Mouse (Mus musculus) hindbrain, embryonic 11.5 days (tissue): Measurements from ENCODE around the gene Ccl4. TPM values are rescaled to one million over a fixed set of nuclear protein-coding genes. Genes with fewer than 3 reads are reported as not detected.

Experiments used
- ATAC-seq: fragments of 200-750 bp; cut with Nextera tagmentation; 2 replicates; pipeline ENCODE4 v1.8.0; 2017; ENCODE audit warnings: mild to moderate bottlenecking, moderate TSS enrichment, moderate library complexity; ENCODE audit not compliant: low FRiP score
- DNase-seq: peaks from one replicate; pipeline ENCODE4 v3.0.0-alpha.2; 2015; ENCODE audit warnings: low spot score
- H3K27ac ChIP-seq: fragments of 300-500 bp; sonication (generic); 2 replicates; pipeline ENCODE4 v1.5.1; 2014; ENCODE audit warnings: mild to moderate bottlenecking, low read depth, low read length
- H3K27me3 ChIP-seq: fragments of 300-500 bp; sonication (generic); 2 replicates; pipeline ENCODE4 v1.6.1; 2014; ENCODE audit warnings: mild to moderate bottlenecking, low read length, moderate library complexity, mixed read lengths; ENCODE audit not compliant: control insufficient read depth, insufficient read depth
- H3K36me3 ChIP-seq: fragments of 300-500 bp; sonication (generic); 2 replicates; pipeline ENCODE4 v1.6.1; 2014; ENCODE audit warnings: mild to moderate bottlenecking, low read length, moderate library complexity, mixed read lengths; ENCODE audit not compliant: control insufficient read depth, insufficient read depth
- H3K4me1 ChIP-seq: fragments of 300-500 bp; sonication (generic); replicated peaks from 2 replicates; pipeline ENCODE4 v1.6.1; 2014; ENCODE audit warnings: low read length, mixed read lengths; ENCODE audit not compliant: control insufficient read depth, insufficient read depth
- H3K4me2 ChIP-seq: fragments of 300-500 bp; sonication (generic); replicated peaks from 2 replicates; pipeline ENCODE4 v1.6.1; 2014; ENCODE audit warnings: mild to moderate bottlenecking, low read depth, low read length
- H3K4me3 ChIP-seq: fragments of 300-500 bp; sonication (generic); 2 replicates; pipeline ENCODE4 v1.5.1; 2014; ENCODE audit warnings: low read depth, low read length
- H3K9ac ChIP-seq: fragments of 300-500 bp; sonication (generic); 2 replicates; pipeline ENCODE4 v1.6.1; 2014; ENCODE audit warnings: low read depth, low read length
- H3K9me3 ChIP-seq: fragments of 300-500 bp; sonication (generic); 2 replicates; pipeline ENCODE4 v1.6.1; 2016; ENCODE audit warnings: low read length; ENCODE audit not compliant: control insufficient read depth
- WGBS: fragments of 180-500 bp; shearing (Covaris S2); extraction: QIAGEN DNeasy Blood & Tissue Kit; methylation state at CpG from one replicate; pipeline ENCODE4 v1.1.7; 2014; 5-methylcytosine and 5-hydroxymethylcytosine counted together
- polyA plus RNA-seq: library from polyadenylated mRNA; unstranded; fragments of >200 nt; fragmentation: Nextera tagmentation; extraction: Ambion mirVana; gene quantifications from 2 replicates; pipeline ENCODE4 v1.2.1, GENCODE M21; 2014

The Ccl4 gene
- polyA plus RNA-seq, 1 experiment from 2014 or later: 0.28 TPM

DNA sequence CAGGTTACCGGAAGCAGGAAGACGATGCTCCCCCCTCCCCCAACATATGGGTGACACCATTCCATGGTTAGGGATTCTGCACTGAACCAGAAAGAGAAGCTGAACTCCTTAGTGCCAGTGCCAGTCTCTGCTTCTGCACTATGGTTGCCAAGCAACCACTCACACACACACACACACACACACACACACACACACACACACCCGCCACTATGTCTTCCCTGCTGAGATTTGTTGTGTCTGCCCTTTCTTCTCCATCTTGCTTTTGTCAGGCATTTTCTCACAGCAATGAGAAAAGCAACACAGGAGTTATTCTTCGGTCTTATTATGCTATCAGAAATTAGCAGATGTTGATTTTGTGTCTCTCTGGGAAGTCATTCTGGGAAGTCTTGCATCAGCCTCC, 28.0 kb upstream of the Ccl4 start:
- no peaks in the 10 kb centered on the region for H3K9me3 ChIP-seq
- DNase-seq: peak; percentile 27
- H3K4me1 ChIP-seq: no peaks in the 10 kb centered on the region
- H3K4me2 ChIP-seq: no peak overlapping the region
- 40% methylated on average over 4 of the region's 4 CpGs for WGBS
- H3K36me3 ChIP-seq: no peaks in the 10 kb centered on the region
- H3K4me3 ChIP-seq: no peak overlapping the region
- H3K9ac ChIP-seq: no peak overlapping the region
- H3K27ac ChIP-seq: no peak overlapping the region
- H3K27me3 ChIP-seq: no peaks in the 10 kb centered on the region
- ATAC-seq: no peak

DNA sequence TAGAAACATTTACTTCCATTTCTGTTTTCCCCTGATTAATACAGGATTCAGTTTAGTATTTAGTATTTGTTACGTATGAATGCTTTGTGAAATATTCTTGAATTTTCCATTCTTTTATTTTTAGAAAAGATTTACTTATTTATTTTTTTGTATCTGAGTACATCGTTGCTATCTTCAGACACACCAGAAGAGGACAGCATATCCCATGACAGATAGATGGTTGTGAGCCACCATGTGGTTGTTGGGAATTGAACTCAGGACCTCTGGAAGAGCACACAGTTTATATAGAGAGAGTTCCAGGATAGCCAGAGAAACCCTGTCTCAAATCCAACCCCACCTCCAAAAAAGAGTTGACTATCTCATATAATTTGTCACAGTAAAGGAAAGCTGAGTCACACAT, 27.5 kb upstream of the Ccl4 start:
- no peaks in the 10 kb centered on the region for H3K4me1 ChIP-seq
- H3K36me3 ChIP-seq: no peaks in the 10 kb centered on the region
- H3K9me3 ChIP-seq: no peaks in the 10 kb centered on the region
- H3K27ac ChIP-seq: no peak overlapping the region
- DNase-seq (no peak), ATAC-seq (no peak)
- WGBS: 91% methylated on average over 2 of the region's 2 CpGs
- H3K4me2 ChIP-seq: no peak overlapping the region
- no peaks in the 10 kb centered on the region for H3K27me3 ChIP-seq
- H3K9ac ChIP-seq: no peak overlapping the region
- H3K4me3 ChIP-seq: no peak overlapping the region

DNA sequence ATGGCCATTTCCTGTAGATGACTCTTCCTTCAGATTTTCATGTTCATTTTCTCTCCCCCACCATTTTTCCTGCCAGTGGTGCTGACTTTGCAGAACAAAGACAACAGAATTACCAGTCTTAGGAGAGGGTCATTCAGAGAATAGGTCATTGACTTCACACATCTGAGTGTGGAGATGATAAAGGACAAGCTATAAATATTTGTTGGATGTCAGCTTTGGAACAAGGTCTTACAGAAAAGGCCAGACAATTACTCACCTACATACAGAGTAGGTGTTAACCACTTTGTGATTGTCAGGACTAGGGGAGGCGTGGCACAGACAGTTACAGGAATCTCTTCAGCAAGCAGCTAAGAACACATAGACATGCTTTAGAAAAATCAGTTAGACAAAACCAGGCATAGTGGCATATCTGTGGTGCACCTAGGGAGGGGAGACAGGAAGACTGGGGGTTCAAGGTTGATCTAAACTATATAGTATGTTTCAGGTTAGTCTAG, 25.6 kb upstream of the Ccl4 start:
- no peak overlapping the region for H3K9ac ChIP-seq
- H3K4me1 ChIP-seq: no peaks in the 10 kb centered on the region
- H3K27me3 ChIP-seq: no peaks in the 10 kb centered on the region
- H3K36me3 ChIP-seq: no peaks in the 10 kb centered on the region
- WGBS: 97% methylated on average over 1 of the region's 1 CpGs
- H3K4me2 ChIP-seq: no peak overlapping the region
- DNase-seq (no peak), ATAC-seq (no peak)
- H3K9me3 ChIP-seq: no peaks in the 10 kb centered on the region
- no peak overlapping the region for H3K4me3 ChIP-seq
- H3K27ac ChIP-seq: no peak overlapping the region

DNA sequence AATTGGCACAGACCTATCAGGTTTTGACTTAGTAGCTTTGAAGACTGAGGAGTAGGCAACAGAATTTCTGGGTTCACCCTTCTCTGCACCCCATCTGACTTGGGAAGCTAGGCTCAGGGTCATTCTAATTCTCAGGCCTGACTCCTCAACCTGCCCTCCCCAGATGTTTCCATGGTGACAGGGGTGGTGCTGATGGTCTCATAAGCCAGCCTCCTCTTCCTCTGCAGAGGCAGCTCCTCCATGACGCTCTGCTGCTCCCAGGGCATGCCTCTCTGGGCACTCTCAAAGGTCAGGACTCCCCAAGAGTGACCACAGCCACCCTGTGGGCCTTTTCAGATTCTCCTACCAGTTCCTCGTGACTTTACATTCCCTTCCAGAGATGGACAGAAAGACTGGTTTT, 23.4 kb upstream of the Ccl4 start:
- no peaks in the 10 kb centered on the region for H3K9me3 ChIP-seq
- H3K4me1 ChIP-seq: no peaks in the 10 kb centered on the region
- H3K27ac ChIP-seq: no peak overlapping the region
- ATAC-seq (no peak), DNase-seq (no peak)
- H3K9ac ChIP-seq: no peak overlapping the region
- no peaks in the 10 kb centered on the region for H3K27me3 ChIP-seq
- H3K4me2 ChIP-seq: no peak overlapping the region
- no peaks in the 10 kb centered on the region for H3K36me3 ChIP-seq
- WGBS: 47% methylated on average over 2 of the region's 2 CpGs
- H3K4me3 ChIP-seq: no peak overlapping the region

DNA sequence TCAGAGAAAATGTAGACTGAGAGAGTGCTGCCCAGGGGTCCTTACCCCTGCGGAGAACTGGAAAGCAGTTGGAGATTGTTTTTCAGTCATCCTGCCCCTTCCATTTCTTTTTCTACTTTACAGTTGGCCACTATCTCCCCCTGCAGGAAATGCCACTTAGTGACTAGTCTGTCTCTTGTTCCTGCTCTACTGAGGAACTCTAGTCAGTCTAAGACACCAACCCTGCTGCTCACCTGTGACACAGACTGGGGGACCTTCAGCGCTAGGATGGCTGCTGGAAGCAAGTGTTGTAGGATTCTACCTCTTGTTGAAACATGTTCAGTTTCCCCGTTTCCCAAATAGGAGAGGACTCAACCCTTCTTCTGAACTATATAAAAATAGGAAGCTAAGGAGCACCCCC, 22.9 kb upstream of the Ccl4 start:
- H3K4me2 ChIP-seq: no peak overlapping the region
- H3K27me3 ChIP-seq: no peaks in the 10 kb centered on the region
- no peaks in the 10 kb centered on the region for H3K4me1 ChIP-seq
- no peak overlapping the region for H3K9ac ChIP-seq
- H3K4me3 ChIP-seq: no peak overlapping the region
- 68% methylated on average over 3 of the region's 3 CpGs for WGBS
- no peak for DNase-seq
- H3K9me3 ChIP-seq: no peaks in the 10 kb centered on the region
- no peak for ATAC-seq
- no peak overlapping the region for H3K27ac ChIP-seq
- H3K36me3 ChIP-seq: no peaks in the 10 kb centered on the region

DNA sequence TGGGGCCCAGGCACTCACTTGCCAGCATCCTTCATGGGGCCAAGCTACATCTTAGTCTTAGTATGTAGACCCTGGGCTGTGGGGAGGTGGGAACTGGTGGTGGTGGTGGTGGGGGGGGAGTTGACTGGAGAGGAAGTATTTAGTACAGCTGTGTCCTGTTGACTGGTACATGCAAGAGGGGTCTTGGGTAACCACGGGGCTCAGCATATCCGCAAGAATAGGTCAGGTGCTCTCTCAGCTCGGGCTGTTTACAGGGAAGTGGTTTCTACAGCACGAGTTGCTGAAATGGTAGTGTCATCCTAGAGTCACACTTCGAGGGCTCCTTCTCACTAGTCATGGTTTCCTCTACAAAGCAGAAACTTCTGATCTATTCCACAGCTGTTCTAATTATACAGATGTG, 22.2 kb upstream of the Ccl4 start:
- WGBS: 82% methylated on average over 5 of the region's 5 CpGs
- ATAC-seq (no peak), DNase-seq (no peak)
- H3K36me3 ChIP-seq: no peaks in the 10 kb centered on the region
- no peaks in the 10 kb centered on the region for H3K4me1 ChIP-seq
- H3K27ac ChIP-seq: no peak overlapping the region
- H3K27me3 ChIP-seq: no peaks in the 10 kb centered on the region
- no peak overlapping the region for H3K9ac ChIP-seq
- H3K4me3 ChIP-seq: no peak overlapping the region
- H3K4me2 ChIP-seq: no peak overlapping the region
- no peaks in the 10 kb centered on the region for H3K9me3 ChIP-seq

DNA sequence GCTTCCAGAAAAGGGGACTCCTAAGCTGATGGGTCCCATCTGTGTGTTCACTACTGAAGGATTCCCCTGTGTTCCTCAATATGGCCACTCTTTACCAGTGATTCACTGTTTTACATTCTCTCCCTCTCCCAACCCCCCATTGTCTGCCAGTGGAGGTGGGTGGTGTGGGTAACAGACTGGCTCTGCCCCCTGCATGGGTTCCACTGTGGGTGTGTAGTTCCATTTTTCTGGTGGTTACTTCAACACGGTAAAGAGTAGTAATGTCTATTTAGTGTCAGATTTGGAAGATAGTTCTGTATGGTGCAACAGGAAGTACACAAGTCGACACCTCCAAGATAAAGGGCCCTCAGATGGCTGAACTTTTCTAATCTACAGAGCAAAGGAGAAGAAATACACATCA, 21.2 kb upstream of the Ccl4 start:
- H3K9me3 ChIP-seq: no peaks in the 10 kb centered on the region
- H3K27me3 ChIP-seq: no peaks in the 10 kb centered on the region
- no peak for ATAC-seq
- H3K4me3 ChIP-seq: no peak overlapping the region
- no peak for DNase-seq
- no peak overlapping the region for H3K27ac ChIP-seq
- H3K9ac ChIP-seq: no peak overlapping the region
- H3K36me3 ChIP-seq: no peaks in the 10 kb centered on the region
- no peak overlapping the region for H3K4me2 ChIP-seq
- no peaks in the 10 kb centered on the region for H3K4me1 ChIP-seq
- 88% methylated on average over 2 of the region's 2 CpGs for WGBS

DNA sequence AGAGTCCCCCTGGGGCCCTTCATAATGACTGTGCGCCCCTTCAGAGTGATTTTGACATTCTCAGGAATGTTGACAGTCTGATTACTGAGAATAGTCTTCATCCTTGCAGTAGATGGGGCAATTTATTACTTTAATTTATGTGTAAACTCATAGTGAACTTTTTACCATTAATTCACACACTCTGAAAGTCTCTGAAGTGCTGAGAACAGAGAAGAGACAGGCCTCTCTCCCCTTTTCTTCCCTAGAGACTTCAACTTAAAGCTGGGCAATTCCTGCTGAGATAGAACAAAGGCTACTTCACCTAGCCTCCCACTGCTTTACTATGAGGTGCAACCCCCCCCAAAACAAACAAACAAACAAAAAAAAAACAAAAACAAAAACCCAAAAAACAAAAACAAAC, 16.9 kb upstream of the Ccl4 start, which contains the start of gene Rpl9-ps1:
Gene Rpl9-ps1 (minus strand): TSS at position 101 of the 400 bp plus-strand sequence.
- Histone ChIP-seq H3K9ac (no peak within 1 kb of the TSS), H3K4me3 (no peak within 1 kb of the TSS), H3K4me2 (no peak within 1 kb of the TSS), H3K27ac (no peak within 1 kb of the TSS), H3K27me3 (no peaks in the 10 kb centered on the region), H3K9me3 (no peaks in the 10 kb centered on the region), H3K36me3 (no peaks in the 10 kb centered on the region), H3K4me1 (no peaks in the 10 kb centered on the region)
- WGBS: 95% methylated on average over 1 of the region's 1 CpGs
- DNase-seq (no peak), ATAC-seq (no peak)

DNA sequence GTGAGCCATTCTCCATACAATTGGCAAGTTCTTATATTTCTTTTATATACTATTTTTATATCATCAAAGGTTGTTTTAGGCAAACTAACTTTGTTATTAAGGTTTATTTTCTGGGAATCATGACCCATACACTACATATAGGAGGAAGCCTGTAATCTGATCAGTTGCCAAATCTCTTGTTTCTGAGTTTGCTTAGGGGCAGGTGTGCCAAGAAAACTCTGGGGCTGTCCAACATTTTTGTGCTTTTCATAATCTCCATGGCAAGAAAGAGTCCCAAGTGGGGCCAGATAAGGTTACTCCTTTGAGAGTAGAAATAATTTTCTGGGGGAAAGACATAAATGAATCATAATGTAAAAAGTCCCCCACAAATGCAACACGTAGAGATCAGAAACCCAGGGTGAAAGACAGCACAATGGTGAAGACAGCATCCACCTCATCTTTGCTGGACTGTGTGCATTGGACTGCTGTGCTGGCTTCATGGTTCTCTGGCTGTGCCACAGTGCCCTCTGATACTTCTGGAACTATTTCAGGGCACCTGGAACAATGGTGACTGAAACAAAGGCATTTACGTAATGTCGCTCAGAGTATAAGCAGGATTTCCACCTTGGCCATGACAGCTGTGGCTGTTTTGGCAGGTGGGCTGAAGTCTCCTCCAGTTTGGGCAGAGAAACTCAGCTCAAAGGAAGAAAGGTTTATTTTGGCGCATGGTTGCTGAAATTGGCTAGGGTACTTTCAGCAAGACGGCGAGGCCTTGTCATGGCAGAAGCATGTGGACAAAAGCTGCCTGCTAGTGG, 15.8 kb upstream of the Ccl4 start:
- Histone ChIP-seq H3K4me1 (no peaks in the 10 kb centered on the region), H3K9me3 (no peaks in the 10 kb centered on the region), H3K4me2 (no peak overlapping the region), H3K27me3 (no peaks in the 10 kb centered on the region), H3K27ac (no peak overlapping the region), H3K9ac (no peak overlapping the region), H3K36me3 (no peaks in the 10 kb centered on the region), H3K4me3 (no peak overlapping the region)
- ATAC-seq (no peak), DNase-seq (no peak)
- 93% methylated on average over 6 of the region's 6 CpGs for WGBS
